Mouse (Mus musculus) brain, embryonic 14.5 days (tissue): ENCODE data around the gene Nrbp1.

Source experiments
- CTCF ChIP-seq: fragments of 200-500 bp; IDR thresholded peaks from 2 replicates; pipeline ENCODE4 v1.5.1; 2012; ENCODE audit warnings: inconsistent platforms, mild to moderate bottlenecking, moderate library complexity, borderline replicate concordance; ENCODE audit not compliant: insufficient read depth, insufficient read length; ENCODE audit errors: extremely low read depth
- POLR2A ChIP-seq: fragments of 200-500 bp; IDR thresholded peaks from 2 replicates; pipeline ENCODE4 v1.6.1; 2012; ENCODE audit warnings: mild to moderate bottlenecking, inconsistent platforms, borderline replicate concordance; ENCODE audit not compliant: poor library complexity, insufficient read depth, insufficient read length, severe bottlenecking; ENCODE audit errors: extremely low read depth

- TF ChIP-seq POLR2A (peak; percentile 90), CTCF (no peak)
Measured at GRCm38 (mm10) chr5:31240637-31241521, at the start of gene Nrbp1, which contains the start of gene Gm9970.
